Mouse (Mus musculus): ENCODE results near the gene Pglyrp2. TPM values are rescaled to one million over a fixed set of nuclear protein-coding genes. Genes with fewer than 3 reads are reported as not detected.
A peak's percentile ranks its signal among the peaks of the same experiment; 100 is the strongest.

The Pglyrp2 gene
- polyA plus RNA-seq, 1 experiment from 2014 or later: 0.45 TPM

DNA sequence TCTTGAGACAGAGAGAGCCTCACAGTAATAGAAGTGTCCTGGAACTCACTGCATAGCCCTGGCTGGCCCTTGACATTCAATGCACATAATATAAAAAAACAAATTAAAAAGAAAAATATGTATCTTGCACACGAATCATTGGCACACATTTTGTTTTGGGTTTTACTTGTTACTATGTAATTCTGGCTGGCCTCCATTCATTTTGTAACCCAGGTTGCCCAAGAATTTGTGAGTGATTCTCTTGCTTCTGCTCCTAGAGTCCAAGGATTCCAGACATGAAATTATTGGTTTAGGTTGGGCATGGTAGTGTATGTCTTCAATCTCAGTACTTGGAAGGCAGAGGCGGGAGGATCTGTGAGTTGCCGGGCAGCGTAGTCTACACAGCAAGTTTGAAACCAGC is 13.1 kb upstream of the Pglyrp2 start:
- no peak for ATAC-seq (ENCODE audit: insufficient read depth, low FRiP score, low read depth)
- H3K4me3 ChIP-seq (replicated peaks): no peak overlapping the region
- no peak overlapping the region for H3K27ac ChIP-seq
- H3K27me3 ChIP-seq (replicated peaks): no peaks in the 10 kb centered on the region
- no peak overlapping the region for H3K9ac ChIP-seq
- no peaks in the 10 kb centered on the region for H3K9me3 ChIP-seq
- WGBS: 92% methylated on average over 4 of the region's 4 CpGs
- no peak overlapping the region for H3K4me2 ChIP-seq
- no peaks in the 10 kb centered on the region for H3K4me1 ChIP-seq
- no peaks in the 10 kb centered on the region for H3K36me3 ChIP-seq

DNA sequence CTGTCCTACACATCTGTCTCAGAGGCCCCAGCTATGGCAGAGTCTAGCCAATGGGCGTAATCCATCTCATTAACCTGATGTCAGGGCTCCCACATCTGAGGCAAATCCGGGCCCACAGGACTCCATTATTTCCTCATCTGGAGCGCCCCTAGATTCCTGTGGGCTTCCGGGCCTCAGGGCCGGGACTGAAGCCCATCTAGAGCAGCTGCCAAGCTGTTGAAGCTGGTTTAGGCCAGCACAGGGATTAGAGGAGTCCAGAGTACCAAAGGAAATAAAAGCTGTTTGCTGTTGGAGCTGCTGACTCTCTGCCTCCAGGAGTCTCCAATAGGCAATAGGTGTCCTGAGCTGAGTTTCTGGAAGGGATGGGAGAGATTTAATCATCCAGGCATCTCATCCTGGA is 11.2 kb upstream of the Pglyrp2 start:
- H3K27ac ChIP-seq: no peak overlapping the region
- no peaks in the 10 kb centered on the region for H3K9me3 ChIP-seq
- no peak overlapping the region for H3K4me2 ChIP-seq
- H3K9ac ChIP-seq: no peak overlapping the region
- no peaks in the 10 kb centered on the region for H3K27me3 ChIP-seq (replicated peaks)
- no peak overlapping the region for H3K4me3 ChIP-seq (replicated peaks)
- H3K36me3 ChIP-seq: no peaks in the 10 kb centered on the region
- no peaks in the 10 kb centered on the region for H3K4me1 ChIP-seq
- no peak for ATAC-seq (ENCODE audit: insufficient read depth, low FRiP score, low read depth)
- WGBS: 74% methylated on average over 5 of the region's 5 CpGs

DNA sequence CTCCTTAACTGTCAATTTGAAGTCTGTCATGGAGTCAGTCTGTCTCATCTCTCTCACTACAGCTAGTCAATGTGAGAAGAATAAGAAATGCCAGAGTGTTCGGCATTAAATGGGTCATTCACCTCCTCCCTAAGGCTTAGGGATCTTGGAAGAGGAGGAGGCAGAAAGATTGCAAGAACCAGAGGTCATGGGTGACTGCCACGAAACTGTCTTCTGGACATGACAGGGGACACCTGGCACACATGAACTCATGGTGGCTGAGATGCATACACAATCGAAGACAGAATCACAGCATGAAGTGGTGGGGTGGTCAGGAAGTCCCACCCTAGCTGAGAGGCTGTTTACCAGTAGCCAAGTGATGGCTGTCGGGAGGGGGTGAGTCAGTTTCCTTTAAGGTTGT is 10.4 kb upstream of the Pglyrp2 start:
- ATAC-seq (ENCODE audit: insufficient read depth, low FRiP score, low read depth): no peak
- 55% methylated on average over 4 of the region's 4 CpGs for WGBS
- H3K4me1 ChIP-seq: no peaks in the 10 kb centered on the region
- H3K4me2 ChIP-seq: no peak overlapping the region
- no peaks in the 10 kb centered on the region for H3K27me3 ChIP-seq (replicated peaks)
- no peak overlapping the region for H3K27ac ChIP-seq
- no peak overlapping the region for H3K9ac ChIP-seq
- H3K4me3 ChIP-seq (replicated peaks): no peak overlapping the region
- no peaks in the 10 kb centered on the region for H3K36me3 ChIP-seq
- no peaks in the 10 kb centered on the region for H3K9me3 ChIP-seq

DNA sequence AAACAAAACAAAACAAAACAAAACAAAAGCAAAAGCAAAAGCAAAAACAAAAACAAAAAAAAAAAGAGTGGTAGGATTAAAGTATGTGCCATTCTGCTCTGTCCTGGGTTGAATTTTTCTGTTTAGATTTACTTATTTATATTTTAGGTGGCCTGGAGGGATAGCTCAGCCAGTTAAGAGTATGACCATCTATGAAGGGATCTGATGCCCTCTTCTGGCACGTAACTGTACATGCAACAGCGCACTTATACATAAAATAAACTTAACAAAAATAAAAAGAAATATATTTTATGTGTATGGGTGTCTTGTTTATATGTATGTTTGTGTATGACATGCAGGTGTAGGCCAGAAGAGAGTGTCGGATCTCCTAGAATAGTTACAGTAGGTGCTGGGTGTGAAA is 8.0 kb upstream of the Pglyrp2 start:
- Histone ChIP-seq H3K4me2 (no peak overlapping the region), H3K4me1 (no peaks in the 10 kb centered on the region), H3K9me3 (no peaks in the 10 kb centered on the region), H3K9ac (no peak overlapping the region), H3K27ac (no peak overlapping the region), H3K27me3 (replicated peaks) (no peaks in the 10 kb centered on the region), H3K36me3 (no peaks in the 10 kb centered on the region), H3K4me3 (replicated peaks) (no peak overlapping the region)
- WGBS: 61% methylated on average over 3 of the region's 3 CpGs
- ATAC-seq (ENCODE audit: insufficient read depth, low FRiP score, low read depth): no peak

DNA sequence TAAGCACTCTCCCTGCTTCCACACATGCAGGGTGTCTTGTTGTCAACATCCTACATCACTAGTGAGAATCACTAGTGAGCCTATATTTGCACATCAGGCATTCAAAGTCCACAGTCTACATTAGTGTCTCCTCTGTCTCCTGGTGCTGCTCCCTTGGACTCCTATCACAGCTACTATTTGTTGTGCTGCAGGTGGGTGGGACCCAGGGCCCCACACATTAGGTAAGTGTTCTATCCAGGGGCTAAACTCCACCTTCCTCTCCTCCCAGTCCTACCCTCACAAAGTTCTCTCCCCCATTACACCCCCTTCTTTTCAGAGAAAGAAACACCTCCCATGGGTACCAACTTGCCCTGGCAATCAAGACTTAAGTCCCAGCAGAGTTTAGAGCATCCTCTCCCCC is 2.6 kb upstream of the Pglyrp2 start:
- H3K9ac ChIP-seq: no peak overlapping the region
- no peak for ATAC-seq (ENCODE audit: insufficient read depth, low FRiP score, low read depth)
- no peak overlapping the region for H3K27ac ChIP-seq
- no peak overlapping the region for H3K4me3 ChIP-seq (replicated peaks)
- H3K27me3 ChIP-seq (replicated peaks): no peaks in the 10 kb centered on the region
- H3K4me1 ChIP-seq: no peaks in the 10 kb centered on the region
- H3K4me2 ChIP-seq: no peak overlapping the region
- H3K36me3 ChIP-seq: no peaks in the 10 kb centered on the region
- no peaks in the 10 kb centered on the region for H3K9me3 ChIP-seq

DNA sequence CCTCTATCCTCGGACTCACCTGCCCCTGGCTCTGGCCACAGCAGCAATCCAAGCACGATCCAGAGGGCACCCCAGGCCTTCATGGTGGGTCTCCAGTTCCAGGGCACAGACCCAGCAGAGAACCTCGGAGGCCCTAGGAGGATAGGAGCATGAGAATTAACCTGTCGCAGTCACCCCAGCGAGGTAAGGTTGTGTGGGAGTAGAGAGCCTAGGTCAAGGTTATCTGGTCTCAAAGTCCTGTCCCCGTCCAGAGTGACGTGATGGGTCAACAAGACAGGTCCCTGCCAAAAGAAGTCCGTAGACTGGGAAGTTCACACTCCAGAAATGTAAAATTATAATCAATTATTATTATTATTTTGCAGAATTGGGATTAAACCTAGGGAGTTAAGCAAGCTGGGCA is 3.2 kb downstream of the Pglyrp2 start:
- H3K27ac ChIP-seq: no peak overlapping the region
- H3K36me3 ChIP-seq: no peaks in the 10 kb centered on the region
- H3K9ac ChIP-seq: no peak overlapping the region
- ATAC-seq (ENCODE audit: insufficient read depth, low FRiP score, low read depth): no peak
- peaks cover 2% of the 10 kb centered on the region for H3K27me3 ChIP-seq (replicated peaks)
- no peak overlapping the region for H3K4me3 ChIP-seq (replicated peaks)
- H3K4me1 ChIP-seq: no peaks in the 10 kb centered on the region
- H3K4me2 ChIP-seq: no peak overlapping the region
- H3K9me3 ChIP-seq: no peaks in the 10 kb centered on the region
- WGBS: 75% methylated on average over 8 of the region's 8 CpGs

DNA sequence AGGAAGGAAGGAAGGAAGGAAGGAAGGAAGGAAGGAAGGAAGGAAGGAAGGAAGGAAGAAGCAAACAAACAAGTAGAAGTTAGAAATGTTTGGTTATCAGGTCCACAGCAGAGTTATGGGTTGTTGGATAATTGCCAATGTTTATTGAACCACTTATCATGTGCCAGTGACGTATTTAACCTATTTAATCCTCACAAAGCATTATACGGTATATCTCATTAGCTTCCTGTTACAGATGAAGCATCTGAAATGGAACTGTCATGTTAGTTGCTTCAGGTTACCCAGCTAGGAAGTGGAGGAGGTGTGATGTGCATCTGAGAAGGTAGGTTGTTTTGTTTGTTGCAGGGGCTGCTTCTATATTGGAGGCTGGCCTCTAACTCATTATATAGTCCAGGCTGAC is 4.0 kb downstream of the Pglyrp2 start:
- H3K36me3 ChIP-seq: no peaks in the 10 kb centered on the region
- peaks cover 10% of the 10 kb centered on the region for H3K27me3 ChIP-seq (replicated peaks)
- 44% methylated on average over 2 of the region's 2 CpGs for WGBS
- no peak overlapping the region for H3K4me3 ChIP-seq (replicated peaks)
- H3K9ac ChIP-seq: no peak overlapping the region
- ATAC-seq (ENCODE audit: insufficient read depth, low FRiP score, low read depth): no peak
- H3K27ac ChIP-seq: no peak overlapping the region
- no peaks in the 10 kb centered on the region for H3K4me1 ChIP-seq
- no peaks in the 10 kb centered on the region for H3K9me3 ChIP-seq
- H3K4me2 ChIP-seq: no peak overlapping the region

DNA sequence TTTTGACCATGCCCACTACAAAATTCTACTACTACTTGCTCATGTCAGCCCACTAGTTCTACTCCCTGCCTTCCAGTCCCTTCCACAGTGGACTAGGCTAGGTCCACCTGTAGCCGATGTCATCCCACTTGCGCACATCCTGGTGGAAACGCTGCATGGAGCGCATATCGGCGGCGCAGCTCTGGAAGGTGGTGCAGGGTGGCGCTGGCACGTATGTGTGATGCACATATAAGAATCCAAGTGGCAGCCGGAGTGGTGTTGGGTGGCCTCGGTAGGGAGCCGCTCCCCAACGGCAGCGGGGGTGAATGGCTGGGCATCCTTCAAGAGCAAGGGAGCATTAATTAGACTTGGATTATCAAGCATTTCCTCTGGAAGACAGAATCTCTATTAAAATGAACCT is 7.2 kb downstream of the Pglyrp2 start:
- no peaks in the 10 kb centered on the region for H3K9me3 ChIP-seq
- H3K9ac ChIP-seq: no peak overlapping the region
- H3K36me3 ChIP-seq: no peaks in the 10 kb centered on the region
- H3K4me3 ChIP-seq (replicated peaks): no peak overlapping the region
- H3K4me2 ChIP-seq: no peak overlapping the region
- WGBS: 91% methylated on average over 14 of the region's 14 CpGs
- peaks cover 12% of the 10 kb centered on the region for H3K27me3 ChIP-seq (replicated peaks)
- no peaks in the 10 kb centered on the region for H3K4me1 ChIP-seq
- ATAC-seq (ENCODE audit: insufficient read depth, low FRiP score, low read depth): no peak
- no peak overlapping the region for H3K27ac ChIP-seq

DNA sequence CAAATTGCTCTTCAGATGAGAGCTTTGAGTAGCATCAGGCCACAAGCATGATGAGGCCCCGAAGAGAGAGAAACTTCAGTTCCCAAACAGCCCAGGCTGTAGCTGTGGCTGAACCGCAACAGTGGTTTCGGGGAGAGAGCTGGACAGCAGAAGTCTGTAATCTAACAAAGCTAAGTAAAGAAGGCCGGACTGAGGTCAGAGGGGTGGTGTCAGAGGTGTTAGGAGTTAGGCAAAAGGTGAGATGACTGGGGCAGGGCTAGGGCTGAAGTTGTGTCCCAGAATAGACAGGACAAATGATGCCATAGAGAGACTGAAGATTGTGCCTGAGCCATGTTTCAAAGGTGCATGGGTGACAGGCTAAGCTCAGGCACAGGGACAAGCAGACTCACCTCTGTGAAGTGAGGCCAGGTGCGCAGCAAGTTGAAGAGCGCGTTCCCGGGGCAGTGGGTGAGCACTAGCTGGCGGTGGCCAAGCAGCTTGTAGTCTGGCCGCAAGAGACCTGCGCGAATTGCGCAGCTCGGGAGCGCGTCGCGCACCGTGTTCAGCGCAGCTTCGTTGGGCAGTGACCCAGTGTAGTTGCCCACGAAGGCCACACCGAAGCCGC is 8.4 kb downstream of the Pglyrp2 start:
- H3K4me1 ChIP-seq: no peaks in the 10 kb centered on the region
- H3K27me3 ChIP-seq (replicated peaks): peaks cover 12% of the 10 kb centered on the region
- no peaks in the 10 kb centered on the region for H3K9me3 ChIP-seq
- H3K27ac ChIP-seq: no peak overlapping the region
- no peak overlapping the region for H3K4me2 ChIP-seq
- H3K4me3 ChIP-seq (replicated peaks): no peak overlapping the region
- H3K36me3 ChIP-seq: no peaks in the 10 kb centered on the region
- WGBS: 36% methylated on average over 24 of the region's 24 CpGs
- no peak for ATAC-seq (ENCODE audit: insufficient read depth, low FRiP score, low read depth)
- no peak overlapping the region for H3K9ac ChIP-seq

DNA sequence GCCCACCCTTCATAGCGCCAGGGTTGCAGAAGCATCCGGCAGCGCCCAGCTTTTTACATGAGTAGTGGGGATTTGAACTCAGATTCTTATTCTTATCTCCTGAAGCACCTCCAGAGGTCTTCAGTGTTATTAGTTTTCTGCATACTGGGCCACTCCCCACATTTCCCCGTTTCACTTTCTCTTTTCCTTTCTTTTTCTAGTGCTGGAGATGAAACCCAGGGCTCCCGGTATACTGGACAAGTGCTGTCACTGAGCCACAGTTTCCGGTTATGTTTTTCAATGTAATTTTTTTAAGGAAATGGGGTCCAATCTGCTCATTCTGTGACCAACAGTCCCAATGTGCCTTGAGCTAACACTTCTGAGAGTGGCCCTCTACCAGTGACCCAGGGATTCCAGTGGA is 12.1 kb downstream of the Pglyrp2 start:
- H3K36me3 ChIP-seq: no peaks in the 10 kb centered on the region
- WGBS: 84% methylated on average over 6 of the region's 6 CpGs

DNA sequence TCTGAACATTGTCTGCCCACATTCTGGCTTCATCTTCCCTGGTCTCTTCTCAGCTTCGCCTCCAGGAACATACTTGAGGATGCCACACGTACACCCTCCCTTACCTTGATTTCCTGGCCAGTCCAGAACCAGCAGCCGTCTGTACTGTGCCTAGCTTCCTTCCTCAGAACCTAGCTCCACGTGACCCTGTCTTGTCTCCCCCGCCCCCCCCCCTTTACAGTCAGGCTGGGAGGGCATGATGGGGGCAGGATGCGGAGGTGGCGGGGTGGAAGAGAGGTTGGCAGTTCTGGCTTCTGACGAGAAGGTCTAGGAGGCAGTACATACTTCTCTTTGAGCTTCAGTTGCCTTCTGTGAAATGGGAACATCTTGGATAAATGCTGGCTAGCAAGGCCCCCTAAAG is 20.6 kb downstream of the Pglyrp2 start, which contains the start of gene Rasal3:
Gene Rasal3 (minus strand): TSS at position 167 of the 400 bp plus-strand sequence.
- Histone ChIP-seq H3K4me2 (no peak within 1 kb of the TSS), H3K4me1 (no peaks in the 10 kb centered on the region), H3K4me3 (replicated peaks) (0 out of 2 replicates have a peak within 1 kb of the TSS, but pooled peaks have one; percentile 2), H3K9ac (no peak within 1 kb of the TSS), H3K9me3 (no peaks in the 10 kb centered on the region), H3K27ac (no peak within 1 kb of the TSS), H3K36me3 (no peaks in the 10 kb centered on the region), H3K27me3 (replicated peaks) (peaks cover 8% of the 10 kb centered on the region; the same call in 1 of the 2 replicates)
- ATAC-seq (ENCODE audit: insufficient read depth, low FRiP score, low read depth): no peak
- 66% methylated on average over 8 of the region's 8 CpGs for WGBS

More for the DNA sequence above, 12.1 kb downstream of the Pglyrp2 start:
- Histone ChIP-seq H3K4me3 (replicated peaks) (no peak overlapping the region), H3K4me1 (no peaks in the 10 kb centered on the region), H3K9ac (no peak overlapping the region), H3K4me2 (no peak overlapping the region), H3K27me3 (replicated peaks) (peaks cover 12% of the 10 kb centered on the region), H3K9me3 (no peaks in the 10 kb centered on the region), H3K27ac (no peak overlapping the region)
- no peak for ATAC-seq (ENCODE audit: insufficient read depth, low FRiP score, low read depth)

DNA sequence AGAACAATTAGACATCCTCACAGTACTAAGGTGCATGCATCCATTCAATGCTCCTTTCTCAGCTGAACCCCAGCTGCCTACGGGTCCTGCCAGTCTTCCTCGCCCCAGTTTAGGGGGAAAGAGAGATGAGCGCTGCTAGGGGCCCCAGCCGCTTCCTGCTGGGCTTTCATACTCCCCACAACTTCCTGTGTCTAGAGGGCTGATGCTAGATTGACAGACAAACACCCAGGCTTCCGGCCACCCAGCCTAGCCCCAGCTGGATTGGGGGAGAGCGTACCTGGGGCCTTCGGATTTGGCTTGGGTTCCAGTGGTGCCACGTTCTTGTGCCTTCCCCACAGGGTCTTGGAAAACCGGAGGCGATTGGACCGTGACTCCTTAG is 21.2 kb downstream of the Pglyrp2 start:
- Histone ChIP-seq H3K27ac (no peak overlapping the region), H3K27me3 (replicated peaks) (peaks cover 15% of the 10 kb centered on the region), H3K36me3 (no peaks in the 10 kb centered on the region), H3K4me2 (no peak overlapping the region), H3K9me3 (no peaks in the 10 kb centered on the region), H3K4me1 (no peaks in the 10 kb centered on the region), H3K4me3 (replicated peaks) (0 out of 2 replicates have a peak overlapping the region, but pooled peaks have one; percentile 2), H3K9ac (no peak overlapping the region)
- ATAC-seq (ENCODE audit: insufficient read depth, low FRiP score, low read depth): no peak
- WGBS: 59% methylated on average over 11 of the region's 11 CpGs
